Mouse (Mus musculus) A20 (cell line): ENCODE data around the gene Men1.
A peak's percentile ranks its signal among the peaks of the same experiment; 100 is the strongest.

Experiments used
- DNase-seq: peaks from one replicate; pipeline ENCODE4 v3.0.0-alpha.2; 2011; ENCODE audit warnings: low read depth, low spot score

The Men1 gene

GRCm38 (mm10) chr19:6338716-6339115 is 3.9 kb downstream of the Men1 start:
- no peak for DNase-seq

GRCm38 (mm10) chr19:6339191-6339590 is 4.4 kb downstream of the Men1 start:
- DNase-seq: no peak

- peak; percentile 88 for DNase-seq
Observed at GRCm38 (mm10) chr19:6339890-6340504, 5.2 kb downstream of the Men1 start.

- peak; percentile 93 for DNase-seq
Observed at GRCm38 (mm10) chr19:6340524-6341452, 6.0 kb downstream of the Men1 start, which contains the start of gene Map4k2. Gene Map4k2 (plus strand): TSS chr19:6341135.

- DNase-seq: no peak
Observed at GRCm38 (mm10) chr19:6341453-6342077, 6.8 kb downstream of the Men1 start.

- DNase-seq: peak; percentile 19
Observed at GRCm38 (mm10) chr19:6342276-6342933, 7.6 kb downstream of the Men1 start.

GRCm38 (mm10) chr19:6343066-6343925 is 8.5 kb downstream of the Men1 start:
- DNase-seq: no peak

- no peak for DNase-seq
Observed at GRCm38 (mm10) chr19:6343996-6344395, 9.2 kb downstream of the Men1 start.

- no peak for DNase-seq
Observed at GRCm38 (mm10) chr19:6346023-6346422, 11.2 kb downstream of the Men1 start.

GRCm38 (mm10) chr19:6346661-6347060 is 11.9 kb downstream of the Men1 start:
- DNase-seq: no peak

GRCm38 (mm10) chr19:6347615-6348014 is 12.8 kb downstream of the Men1 start:
- DNase-seq: no peak

- no peak for DNase-seq
Observed at GRCm38 (mm10) chr19:6348717-6349116, 13.9 kb downstream of the Men1 start.

GRCm38 (mm10) chr19:6349215-6349983 is 14.6 kb downstream of the Men1 start:
- DNase-seq: no peak

- peak; percentile 19 for DNase-seq
Observed at GRCm38 (mm10) chr19:6351431-6352106, 16.8 kb downstream of the Men1 start.

GRCm38 (mm10) chr19:6352107-6352505 is 17.3 kb downstream of the Men1 start:
- peak; percentile 76 for DNase-seq

- DNase-seq: no peak
Observed at GRCm38 (mm10) chr19:6354030-6354429, 19.3 kb downstream of the Men1 start.

GRCm38 (mm10) chr19:6361291-6361690 is 26.5 kb downstream of the Men1 start:
- no peak for DNase-seq

GRCm38 (mm10) chr19:6363091-6363410 is 28.3 kb downstream of the Men1 start:
- no peak for DNase-seq

GRCm38 (mm10) chr19:6363411-6364240 is 28.8 kb downstream of the Men1 start, which contains the start of gene Sf1:
Gene Sf1 (plus strand): TSS chr19:6363690.
- peak; percentile 100 for DNase-seq
